Mouse (Mus musculus): ENCODE results near the gene 1700057G04Rik.

DNA sequence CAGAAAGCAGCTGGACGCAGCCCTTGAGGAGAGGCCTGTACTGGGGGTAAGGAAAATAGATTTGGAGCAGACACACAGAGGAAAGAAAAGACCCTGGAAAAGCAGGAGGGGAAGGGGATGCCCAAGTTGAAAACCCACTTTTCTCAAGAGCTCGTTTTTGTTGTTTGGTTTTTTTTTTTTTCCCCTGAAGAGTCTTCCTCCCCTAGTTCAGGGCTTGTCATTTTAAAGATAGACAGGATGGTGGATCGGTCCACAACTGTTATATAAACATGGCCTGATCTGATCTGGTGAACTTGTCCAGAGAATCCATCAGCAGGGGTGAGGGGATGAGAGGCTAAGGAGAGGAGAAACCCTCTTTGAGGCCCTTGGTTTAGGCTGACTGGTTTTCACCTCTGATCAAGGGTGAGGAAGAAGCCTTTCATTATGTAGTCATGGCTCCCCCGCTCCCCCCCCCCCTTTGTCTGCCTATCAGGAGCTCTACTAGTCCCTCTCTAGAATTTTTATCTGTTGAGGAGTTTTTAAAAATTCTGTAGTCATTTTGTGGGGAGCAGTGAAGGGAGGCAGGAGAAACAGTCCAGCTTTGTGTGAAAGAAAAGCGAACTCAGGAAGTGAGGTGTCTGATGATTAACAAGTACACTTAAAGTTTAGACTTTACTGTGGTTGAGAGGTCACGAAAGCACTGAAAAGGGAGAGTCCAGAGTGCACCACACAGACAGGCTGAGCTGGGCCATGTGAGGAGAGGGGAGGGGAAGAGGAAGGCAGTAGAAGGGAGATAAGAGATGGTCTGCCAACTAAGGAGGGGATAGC is 35.0 kb upstream of the 1700057G04Rik start:
- no peak for TF ChIP-seq EP300 (IDR thresholded peaks at IDR 0.05; ENCODE audit: low read depth)
- TF ChIP-seq CTCF (IDR thresholded peaks at IDR 0.05; ENCODE audit: low read depth), result no peak
